Mouse (Mus musculus) gastrocnemius, adult 18-20 months (tissue): ENCODE measurements around the gene Mecr. TPM values are rescaled to one million over a fixed set of nuclear protein-coding genes. Genes with fewer than 3 reads are reported as not detected.

Experiments used
- total RNA-seq, 2 experiments: library from RNA; stranded (reverse); gene quantifications; 2 replicates each; pipeline ENCODE4 v1.2.3; 2021

Mecr gene
- total RNA-seq, 2 experiments from 2014 or later, result 19.7 to 25.5 TPM

Other genes starting within 250 kb of the Mecr start
- gene Ptpru, start 5.2 kb upstream of the Mecr start, total RNA-seq, result 1 to 10 TPM in 1 of 2 experiments, under 1 TPM in 1; 0.71 to 1.5 TPM
- gene Srsf4, start 30.1 kb downstream of the Mecr start, total RNA-seq, result 10 to 100 TPM; 28.0 TPM
- gene Tmem200b, start 78.3 kb downstream of the Mecr start, total RNA-seq, result 1 to 10 TPM; 1.3 to 3.2 TPM
- gene Gm10300, start 231.2 kb downstream of the Mecr start, total RNA-seq, result under 1 TPM in 1 of 2 experiments, not detected in 1; 0.09 TPM
- 100 to 1,000 TPM; 108 to 134 TPM for gene Epb41, start 231.9 kb downstream of the Mecr start, total RNA-seq